Mouse (Mus musculus) intestine, embryonic 14.5 days (tissue): ENCODE measurements at regions not wholly inside any gene's neighbourhood (a gene's known extent, or its start where the extent isn't known, plus 50 kb on each side); places are given as distances from the start of the nearest gene placed in this dataset.

Source experiments
- ATAC-seq: fragments of 200-750 bp; cut with Nextera tagmentation; replicated peaks from 2 replicates; pipeline ENCODE4 v1.8.0; 2017; ENCODE audit warnings: low read depth, moderate number of reproducible peaks, moderate TSS enrichment, moderate library complexity; ENCODE audit not compliant: low FRiP score, low TSS enrichment
- DNase-seq: peaks from one replicate; pipeline ENCODE4 v3.0.0-alpha.2; 2018; ENCODE audit warnings: low spot score
- H3K27ac ChIP-seq: fragments of 300-500 bp; sonication (generic); 2 replicates; pipeline ENCODE4 v1.5.1; 2014; ENCODE audit warnings: low read depth, mild to moderate bottlenecking, control low read depth
- H3K27me3 ChIP-seq: fragments of 300-500 bp; sonication (generic); replicated peaks from 2 replicates; pipeline ENCODE4 v1.6.1; 2014; ENCODE audit warnings: low read length, control low read depth; ENCODE audit not compliant: control insufficient read depth, insufficient read depth
- H3K36me3 ChIP-seq: fragments of 300-500 bp; sonication (generic); 2 replicates; pipeline ENCODE4 v1.6.1; 2014; ENCODE audit warnings: low read length, control low read depth; ENCODE audit not compliant: control insufficient read depth, insufficient read depth
- H3K4me1 ChIP-seq: fragments of 300-500 bp; sonication (generic); replicated peaks from 2 replicates; pipeline ENCODE4 v1.6.1; 2014; ENCODE audit warnings: low read length, control low read depth, mixed read lengths; ENCODE audit not compliant: control insufficient read depth, insufficient read depth
- H3K4me2 ChIP-seq: fragments of 300-500 bp; sonication (generic); 2 replicates; pipeline ENCODE4 v1.6.1; 2014; ENCODE audit warnings: low read length
- H3K4me3 ChIP-seq: fragments of 300-500 bp; sonication (generic); 2 replicates; pipeline ENCODE4 v1.5.1; 2014; ENCODE audit warnings: low read depth, low read length, control low read depth, mixed read lengths
- H3K9ac ChIP-seq: fragments of 300-500 bp; sonication (generic); 2 replicates; pipeline ENCODE4 v1.6.1; 2014; ENCODE audit warnings: mild to moderate bottlenecking, low read length
- H3K9me3 ChIP-seq: fragments of 300-500 bp; sonication (generic); 2 replicates; pipeline ENCODE4 v1.6.1; 2016; ENCODE audit warnings: low read length, control low read depth; ENCODE audit not compliant: control insufficient read depth
- WGBS: fragments of 180-500 bp; shearing (Covaris S2); extraction: QIAGEN DNeasy Blood & Tissue Kit; methylation state at CpG from one replicate; pipeline ENCODE4 v1.1.7; 2014; 5-methylcytosine and 5-hydroxymethylcytosine counted together

- Histone ChIP-seq H3K9ac (no peak overlapping the region), H3K36me3 (no peaks in the 10 kb centered on the region), H3K4me1 (no peaks in the 10 kb centered on the region), H3K27ac (no peak overlapping the region), H3K4me3 (no peak overlapping the region), H3K4me2 (no peak overlapping the region), H3K9me3 (no peaks in the 10 kb centered on the region), H3K27me3 (no peaks in the 10 kb centered on the region)
- no peak for DNase-seq
- no peak; the same call in 1 of the 2 replicates for ATAC-seq
- WGBS: 67% methylated on average over 18 of the region's 18 CpGs
Observed at GRCm38 (mm10) chr1:63953229-63953883, 168.7 kb downstream of the Klf7 start.

- H3K4me3 ChIP-seq: no peak overlapping the region
- H3K27me3 ChIP-seq: no peaks in the 10 kb centered on the region
- H3K9ac ChIP-seq: no peak overlapping the region
- 62% methylated on average over 7 of the region's 7 CpGs for WGBS
- H3K4me1 ChIP-seq: no peaks in the 10 kb centered on the region
- no peaks in the 10 kb centered on the region for H3K9me3 ChIP-seq
- no peak for ATAC-seq
- no peaks in the 10 kb centered on the region for H3K36me3 ChIP-seq
- no peak overlapping the region for H3K4me2 ChIP-seq
- no peak for DNase-seq
- no peak overlapping the region for H3K27ac ChIP-seq
Observed at GRCm38 (mm10) chr1:63951663-63952062, 170.4 kb downstream of the Klf7 start.

- 59% methylated on average over 1 of the region's 1 CpGs for WGBS
- H3K27me3 ChIP-seq: no peaks in the 10 kb centered on the region
- H3K4me1 ChIP-seq: no peaks in the 10 kb centered on the region
- no peaks in the 10 kb centered on the region for H3K36me3 ChIP-seq
- no peaks in the 10 kb centered on the region for H3K9me3 ChIP-seq
- no peak overlapping the region for H3K9ac ChIP-seq
- H3K4me3 ChIP-seq: no peak overlapping the region
- ATAC-seq (no peak), DNase-seq (no peak)
- H3K27ac ChIP-seq: no peak overlapping the region
- no peak overlapping the region for H3K4me2 ChIP-seq
Observed at GRCm38 (mm10) chr1:63947278-63947677, 174.8 kb downstream of the Klf7 start.

- Histone ChIP-seq H3K9ac (no peak overlapping the region), H3K4me1 (no peaks in the 10 kb centered on the region), H3K27ac (no peak overlapping the region), H3K4me3 (no peak overlapping the region), H3K36me3 (no peaks in the 10 kb centered on the region), H3K4me2 (no peak overlapping the region), H3K27me3 (no peaks in the 10 kb centered on the region), H3K9me3 (no peaks in the 10 kb centered on the region)
- no peak for DNase-seq
- ATAC-seq: no peak
- 66% methylated on average over 5 of the region's 5 CpGs for WGBS
Observed at GRCm38 (mm10) chr1:63946834-63947233, 175.2 kb downstream of the Klf7 start.

DNA sequence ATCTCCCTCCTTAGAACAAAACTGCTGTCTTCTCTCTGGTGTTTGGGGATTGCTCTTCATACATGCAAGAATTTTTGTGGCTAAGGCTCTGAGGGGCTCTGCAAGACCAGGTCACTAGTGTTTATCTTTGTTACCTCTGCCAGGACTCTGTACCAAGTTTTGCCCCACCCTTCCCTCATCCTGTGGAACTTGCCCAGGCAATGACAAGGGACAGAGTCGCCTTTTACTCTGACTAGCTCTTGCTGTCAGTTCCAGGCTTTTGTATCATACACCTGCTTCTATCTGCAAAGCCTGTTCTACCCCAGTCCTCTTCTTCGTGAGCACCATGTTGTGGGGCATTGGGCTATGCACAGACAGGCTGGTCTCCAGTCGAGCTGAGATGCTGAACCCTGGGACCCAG is 175.7 kb upstream of the 4933402D24Rik start:
- no peak overlapping the region for H3K4me2 ChIP-seq
- H3K27me3 ChIP-seq: no peaks in the 10 kb centered on the region
- H3K36me3 ChIP-seq: no peaks in the 10 kb centered on the region
- 43% methylated on average over 3 of the region's 3 CpGs for WGBS
- DNase-seq (no peak), ATAC-seq (0 out of 2 replicates have a peak, but pooled peaks have one; percentile 23)
- H3K4me1 ChIP-seq: no peaks in the 10 kb centered on the region
- no peak overlapping the region for H3K9ac ChIP-seq
- H3K9me3 ChIP-seq: no peaks in the 10 kb centered on the region
- no peak overlapping the region for H3K4me3 ChIP-seq
- H3K27ac ChIP-seq: no peak overlapping the region

- no peak for DNase-seq
- Histone ChIP-seq H3K9ac (no peak overlapping the region), H3K4me3 (no peak overlapping the region), H3K36me3 (no peaks in the 10 kb centered on the region), H3K27ac (no peak overlapping the region), H3K9me3 (no peaks in the 10 kb centered on the region), H3K4me2 (no peak overlapping the region), H3K27me3 (no peaks in the 10 kb centered on the region), H3K4me1 (no peaks in the 10 kb centered on the region)
- ATAC-seq: no peak
- 27% methylated on average over 4 of the region's 4 CpGs for WGBS
Observed at GRCm38 (mm10) chr1:63938416-63938815, 169.3 kb upstream of the 4933402D24Rik start.

GRCm38 (mm10) chr1:63937480-63937879 is 168.4 kb upstream of the 4933402D24Rik start:
- H3K27me3 ChIP-seq: no peaks in the 10 kb centered on the region

DNA sequence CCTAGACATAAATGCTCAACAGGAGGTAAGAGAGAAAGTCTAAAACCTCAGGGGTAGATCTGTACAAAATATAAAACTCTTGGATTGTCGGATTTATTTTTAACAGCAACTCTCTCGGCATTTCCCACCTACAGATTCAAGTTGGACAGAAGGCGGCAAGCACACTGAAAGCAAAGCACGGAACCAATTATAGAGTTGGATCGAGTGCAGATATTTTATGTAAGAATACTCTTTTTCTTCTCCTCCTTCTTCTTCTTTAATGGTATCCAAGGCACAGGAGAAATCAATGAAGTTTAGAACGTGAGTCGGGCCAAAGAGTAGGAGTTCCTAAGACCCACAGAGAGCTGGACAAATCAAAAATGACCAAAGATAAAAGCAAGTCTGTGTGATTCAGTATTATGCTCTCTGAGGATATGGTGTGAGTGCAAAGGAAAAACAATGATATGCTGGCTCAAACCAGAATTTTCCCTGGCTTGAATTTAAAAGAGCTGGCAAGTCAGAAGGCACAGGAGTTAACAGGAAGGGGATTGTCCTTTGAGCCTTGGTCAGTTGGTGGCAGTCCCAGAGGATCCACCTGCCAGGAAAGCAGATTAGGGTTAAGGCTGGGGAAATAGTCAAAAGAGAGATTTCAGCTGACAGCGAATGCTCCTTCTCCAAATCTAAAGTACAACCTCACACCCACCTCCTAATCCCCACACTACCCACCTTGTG is 165.7 kb upstream of the 4933402D24Rik start:
- Histone ChIP-seq H3K27me3 (no peaks in the 10 kb centered on the region), H3K9ac (no peak overlapping the region), H3K27ac (no peak overlapping the region), H3K4me2 (no peak overlapping the region), H3K36me3 (no peaks in the 10 kb centered on the region), H3K4me1 (no peaks in the 10 kb centered on the region), H3K9me3 (no peaks in the 10 kb centered on the region), H3K4me3 (no peak overlapping the region)
- ATAC-seq (no peak), DNase-seq (no peak)
- WGBS: 92% methylated on average over 8 of the region's 8 CpGs

More at GRCm38 (mm10) chr1:63937480-63937879, 168.4 kb upstream of the 4933402D24Rik start:
- no peaks in the 10 kb centered on the region for H3K4me1 ChIP-seq
- DNase-seq (no peak), ATAC-seq (no peak)
- H3K36me3 ChIP-seq: no peaks in the 10 kb centered on the region
- WGBS: 65% methylated on average over 3 of the region's 3 CpGs
- H3K9ac ChIP-seq: no peak overlapping the region
- H3K27ac ChIP-seq: no peak overlapping the region
- H3K9me3 ChIP-seq: no peaks in the 10 kb centered on the region
- H3K4me3 ChIP-seq: no peak overlapping the region
- no peak overlapping the region for H3K4me2 ChIP-seq

DNA sequence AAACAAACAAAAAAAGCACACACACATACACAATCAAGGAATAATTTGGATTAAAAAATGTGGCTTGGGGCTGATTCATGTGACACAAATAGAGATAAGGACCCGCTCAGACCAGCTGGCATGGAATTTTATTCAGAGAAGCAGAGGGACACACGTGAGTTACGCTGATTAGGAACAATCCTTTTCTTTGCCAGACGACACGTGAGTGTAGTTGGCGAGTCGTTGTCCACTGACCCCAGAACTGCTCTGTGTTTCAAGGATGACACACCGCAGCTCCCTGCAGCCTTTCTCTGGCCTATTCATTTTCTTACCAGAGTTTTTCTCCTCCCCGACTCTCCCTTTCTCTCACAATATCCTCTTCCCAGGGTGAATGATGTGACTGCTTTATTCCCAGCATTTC is 163.4 kb upstream of the 4933402D24Rik start:
- DNase-seq: no peak
- Histone ChIP-seq H3K9me3 (no peaks in the 10 kb centered on the region), H3K27ac (no peak overlapping the region), H3K27me3 (no peaks in the 10 kb centered on the region), H3K4me3 (no peak overlapping the region), H3K36me3 (no peaks in the 10 kb centered on the region), H3K4me2 (no peak overlapping the region), H3K4me1 (no peaks in the 10 kb centered on the region), H3K9ac (no peak overlapping the region)
- 49% methylated on average over 9 of the region's 9 CpGs for WGBS
- no peak for ATAC-seq
